Mouse (Mus musculus) ES-Bruce4 (cell line): Measurements from ENCODE around the gene Ccdc148. TPM values are rescaled to one million over a fixed set of nuclear protein-coding genes. Genes with fewer than 3 reads are reported as not detected.

Experiments used
- H3K27ac ChIP-seq: 2 replicates; pipeline ENCODE4 v1.5.1; 2012; ENCODE audit warnings: low read length, inconsistent platforms; ENCODE audit not compliant: insufficient read depth
- H3K27me3 ChIP-seq: 2 replicates; pipeline ENCODE4 v1.6.1; 2012; ENCODE audit warnings: mild to moderate bottlenecking, low read length, inconsistent platforms; ENCODE audit not compliant: control insufficient read depth, poor library complexity, insufficient read depth, severe bottlenecking
- H3K36me3 ChIP-seq: 2 replicates; pipeline ENCODE4 v1.6.1; 2012; ENCODE audit warnings: inconsistent platforms, mild to moderate bottlenecking, low read length, moderate library complexity; ENCODE audit not compliant: control insufficient read depth, poor library complexity, insufficient read depth, severe bottlenecking
- H3K4me1 ChIP-seq: one replicate; pipeline ENCODE4 v1.8.1; 2011; ENCODE audit warnings: low read length; ENCODE audit not compliant: control insufficient read depth, insufficient read depth
- H3K4me3 ChIP-seq: 2 replicates; pipeline ENCODE4 v1.5.1; 2011; ENCODE audit warnings: low read depth, mild to moderate bottlenecking, low read length
- H3K9ac ChIP-seq: 2 replicates; pipeline ENCODE4 v1.6.1; 2012; ENCODE audit warnings: low read depth, mild to moderate bottlenecking, inconsistent platforms; ENCODE audit not compliant: poor library complexity, severe bottlenecking
- H3K9me3 ChIP-seq: replicated peaks from 2 replicates; pipeline ENCODE4 v1.6.1; 2012; ENCODE audit warnings: mild to moderate bottlenecking, low read length, inconsistent platforms; ENCODE audit not compliant: control insufficient read depth, poor library complexity, insufficient read depth, severe bottlenecking
- CTCF ChIP-seq: IDR thresholded peaks from one replicate; pipeline ENCODE4 v1.8.1; 2011; ENCODE audit warnings: low read depth, low read length
- EP300 ChIP-seq: IDR thresholded peaks from 2 replicates; pipeline ENCODE4 v1.6.1; 2011; ENCODE audit warnings: low read depth, low read length; ENCODE audit not compliant: insufficient read depth
- POLR2A ChIP-seq: IDR thresholded peaks from one replicate; pipeline ENCODE4 v1.8.1; 2011; ENCODE audit warnings: low read length; ENCODE audit not compliant: insufficient read depth
- polyA plus RNA-seq: library from polyadenylated mRNA; stranded (reverse); fragments of >200 nt; gene quantifications from 2 replicates; pipeline ENCODE4 v1.2.4, GENCODE M21; 2011; ENCODE audit warnings: low read depth; ENCODE audit not compliant: missing spikeins, insufficient read depth, insufficient read length

Gene Ccdc148
- polyA plus RNA-seq, 1 experiment = 0.63 TPM

GRCm38 (mm10) chr2:59175926-59176325 is 15.4 kb upstream of the Ccdc148 start:
- Histone ChIP-seq H3K9ac (no peak overlapping the region), H3K9me3 (no peaks in the 10 kb centered on the region), H3K27me3 (no peaks in the 10 kb centered on the region), H3K4me3 (no peak overlapping the region), H3K36me3 (no peaks in the 10 kb centered on the region), H3K27ac (no peak overlapping the region), H3K4me1 (no peaks in the 10 kb centered on the region)
- TF ChIP-seq POLR2A (no peak), EP300 (no peak), CTCF (no peak)

- Histone ChIP-seq H3K9me3 (0 out of 2 replicates have a peak, but pooled peaks cover 2% of the 10 kb centered on the region), H3K4me3 (no peak overlapping the region), H3K36me3 (no peaks in the 10 kb centered on the region), H3K27me3 (no peaks in the 10 kb centered on the region), H3K27ac (no peak overlapping the region), H3K9ac (no peak overlapping the region), H3K4me1 (no peaks in the 10 kb centered on the region)
- TF ChIP-seq CTCF = no peak
- no peak for TF ChIP-seq POLR2A
- TF ChIP-seq EP300 = no peak
Observed at GRCm38 (mm10) chr2:59171533-59171932, 11.1 kb upstream of the Ccdc148 start.

- TF ChIP-seq CTCF = no peak
- TF ChIP-seq POLR2A = no peak
- TF ChIP-seq EP300 = no peak
- H3K4me3 ChIP-seq = no peak overlapping the region
- no peaks in the 10 kb centered on the region for H3K27me3 ChIP-seq
- H3K36me3 ChIP-seq = no peaks in the 10 kb centered on the region
- no peak overlapping the region for H3K9ac ChIP-seq
- no peaks in the 10 kb centered on the region for H3K4me1 ChIP-seq
- no peak overlapping the region; the same call in 1 of the 2 replicates for H3K27ac ChIP-seq
- 0 out of 2 replicates have a peak, but pooled peaks cover 2% of the 10 kb centered on the region for H3K9me3 ChIP-seq
Observed at GRCm38 (mm10) chr2:59170593-59170992, 10.1 kb upstream of the Ccdc148 start.

- H3K27me3 ChIP-seq = no peaks in the 10 kb centered on the region
- TF ChIP-seq CTCF = no peak
- TF ChIP-seq EP300 = no peak
- TF ChIP-seq POLR2A = no peak
- H3K9me3 ChIP-seq = 0 out of 2 replicates have a peak, but pooled peaks cover 2% of the 10 kb centered on the region
- H3K4me1 ChIP-seq = no peaks in the 10 kb centered on the region
- H3K36me3 ChIP-seq = no peaks in the 10 kb centered on the region
- H3K27ac ChIP-seq = no peak overlapping the region
- H3K9ac ChIP-seq = no peak overlapping the region
- no peak overlapping the region for H3K4me3 ChIP-seq
Observed at GRCm38 (mm10) chr2:59170208-59170589, 9.7 kb upstream of the Ccdc148 start.

GRCm38 (mm10) chr2:59169572-59170207 is 9.2 kb upstream of the Ccdc148 start:
- Histone ChIP-seq H3K36me3 (no peaks in the 10 kb centered on the region), H3K4me3 (no peak overlapping the region), H3K9ac (no peak overlapping the region), H3K27me3 (no peaks in the 10 kb centered on the region), H3K9me3 (0 out of 2 replicates have a peak, but pooled peaks cover 2% of the 10 kb centered on the region), H3K27ac (no peak overlapping the region), H3K4me1 (no peaks in the 10 kb centered on the region)
- TF ChIP-seq CTCF = no peak
- no peak for TF ChIP-seq EP300
- no peak for TF ChIP-seq POLR2A

- H3K4me1 ChIP-seq = no peaks in the 10 kb centered on the region
- peaks cover 2% of the 10 kb centered on the region; the same call in 1 of the 2 replicates for H3K36me3 ChIP-seq
- no peak overlapping the region for H3K27ac ChIP-seq
- no peak overlapping the region for H3K4me3 ChIP-seq
- H3K9ac ChIP-seq = no peak overlapping the region
- TF ChIP-seq EP300 = no peak
- no peak for TF ChIP-seq POLR2A
- TF ChIP-seq CTCF = no peak
- H3K9me3 ChIP-seq = 0 out of 2 replicates have a peak, but pooled peaks cover 2% of the 10 kb centered on the region
- H3K27me3 ChIP-seq = no peaks in the 10 kb centered on the region
Observed at GRCm38 (mm10) chr2:59167830-59168229, 7.3 kb upstream of the Ccdc148 start.
